Mouse (Mus musculus): ENCODE measurements around the gene P2rx6.

DNA sequence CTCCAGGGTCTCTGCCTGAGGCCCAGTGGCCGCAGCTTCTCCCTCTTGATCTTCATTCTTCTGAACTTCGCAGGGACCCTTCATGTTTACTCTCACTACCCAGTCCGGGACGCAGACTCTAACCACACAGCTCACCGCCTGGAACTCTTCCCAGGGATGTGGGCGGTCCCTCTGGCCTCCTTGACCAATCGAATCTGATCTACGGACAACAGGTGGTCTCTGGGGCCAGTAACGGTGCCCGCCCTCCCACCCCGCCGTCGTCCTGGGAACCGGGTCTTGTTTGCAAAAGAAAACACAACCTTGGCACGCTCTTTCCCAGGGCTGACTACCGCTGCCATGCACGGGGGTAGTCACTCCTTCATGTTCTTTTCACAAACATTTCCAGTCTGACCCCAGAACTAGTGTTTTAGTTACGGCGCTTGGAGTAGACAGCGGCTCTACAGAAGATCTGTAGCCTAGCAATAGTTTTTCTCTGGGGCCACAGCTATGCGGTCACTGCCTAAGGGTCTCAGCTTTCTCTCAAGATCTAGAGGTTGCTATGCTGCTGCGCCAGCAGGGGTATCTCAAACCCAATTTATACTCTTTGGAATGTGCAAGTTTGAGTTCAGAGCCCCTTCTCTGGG, 446 bp upstream of the P2rx6 start, which contains the start of gene Lrrc74b:
- TF ChIP-seq EP300 (IDR thresholded peaks at IDR 0.05) (no peak), CTCF (IDR thresholded peaks at IDR 0.05) (no peak)
